Mouse (Mus musculus): ENCODE data around the gene Olfr65. TPM values are rescaled to one million over a fixed set of nuclear protein-coding genes. Genes with fewer than 3 reads are reported as not detected.

Olfr65 gene
- polyA plus RNA-seq, 1 experiment from 2014 or later = not detected

- H3K4me2 ChIP-seq (ENCODE audit: low read depth, low read length) = no peak within 1 kb of the TSS
- no peaks in the 10 kb centered on the region for H3K4me1 ChIP-seq (ENCODE audit: control insufficient read depth, insufficient read depth, low read length)
- no peaks in the 10 kb centered on the region for H3K9me3 ChIP-seq (replicated peaks; ENCODE audit: control insufficient read depth, low read length)
- no peaks in the 10 kb centered on the region for H3K36me3 ChIP-seq (replicated peaks; ENCODE audit: control insufficient read depth, insufficient read depth, low read depth, low read length)
- no peaks in the 10 kb centered on the region for H3K27me3 ChIP-seq (ENCODE audit: control insufficient read depth, insufficient read depth, low read length)
- DNase-seq (ENCODE audit: low spot score) (no peak), ATAC-seq (replicated peaks; ENCODE audit: insufficient number of reproducible peaks, low FRiP score, low TSS enrichment, low read depth) (no peak)
- WGBS = 84% methylated on average over 2 of the region's 2 CpGs
- no peak within 1 kb of the TSS for H3K27ac ChIP-seq (replicated peaks; ENCODE audit: low read depth, low read length)
- H3K9ac ChIP-seq (replicated peaks; ENCODE audit: low read length) = no peak within 1 kb of the TSS
- H3K4me3 ChIP-seq (ENCODE audit: low read depth, low read length) = no peak within 1 kb of the TSS
Observed at GRCm38 (mm10) chr7:103934264-103934663, 31.0 kb downstream of the Olfr65 start, which contains the start of gene Olfr632. Gene Olfr632 (plus strand): TSS chr7:103934347.

GRCm38 (mm10) chr7:103942730-103943129 is 39.4 kb downstream of the Olfr65 start:
- 31% methylated on average over 2 of the region's 2 CpGs for WGBS
- H3K9me3 ChIP-seq (replicated peaks; ENCODE audit: control insufficient read depth, low read length) = no peaks in the 10 kb centered on the region
- H3K4me2 ChIP-seq (ENCODE audit: low read depth, low read length) = no peak overlapping the region
- H3K36me3 ChIP-seq (replicated peaks; ENCODE audit: control insufficient read depth, insufficient read depth, low read depth, low read length) = no peaks in the 10 kb centered on the region
- H3K9ac ChIP-seq (replicated peaks; ENCODE audit: low read length) = no peak overlapping the region
- H3K27me3 ChIP-seq (ENCODE audit: control insufficient read depth, insufficient read depth, low read length) = no peaks in the 10 kb centered on the region
- H3K4me1 ChIP-seq (ENCODE audit: control insufficient read depth, insufficient read depth, low read length) = no peaks in the 10 kb centered on the region
- H3K27ac ChIP-seq (replicated peaks; ENCODE audit: low read depth, low read length) = no peak overlapping the region
- H3K4me3 ChIP-seq (ENCODE audit: low read depth, low read length) = no peak overlapping the region
- ATAC-seq (replicated peaks; ENCODE audit: insufficient number of reproducible peaks, low FRiP score, low TSS enrichment, low read depth) (no peak), DNase-seq (ENCODE audit: low spot score) (peak; percentile 75)

GRCm38 (mm10) chr7:103944137-103944536 is 40.9 kb downstream of the Olfr65 start, which contains the start of gene Olfr633:
Gene Olfr633 (plus strand): TSS chr7:103944437.
- ATAC-seq (replicated peaks; ENCODE audit: insufficient number of reproducible peaks, low FRiP score, low TSS enrichment, low read depth) (no peak), DNase-seq (ENCODE audit: low spot score) (no peak)
- Histone ChIP-seq H3K4me1 (ENCODE audit: control insufficient read depth, insufficient read depth, low read length) (no peaks in the 10 kb centered on the region), H3K27ac (replicated peaks; ENCODE audit: low read depth, low read length) (no peak within 1 kb of the TSS), H3K36me3 (replicated peaks; ENCODE audit: control insufficient read depth, insufficient read depth, low read depth, low read length) (no peaks in the 10 kb centered on the region), H3K27me3 (ENCODE audit: control insufficient read depth, insufficient read depth, low read length) (no peaks in the 10 kb centered on the region), H3K4me2 (ENCODE audit: low read depth, low read length) (no peak within 1 kb of the TSS), H3K4me3 (ENCODE audit: low read depth, low read length) (no peak within 1 kb of the TSS), H3K9ac (replicated peaks; ENCODE audit: low read length) (no peak within 1 kb of the TSS), H3K9me3 (replicated peaks; ENCODE audit: control insufficient read depth, low read length) (no peaks in the 10 kb centered on the region)

Other genes with a start within 250 kb of the Olfr65 start
- not detected in 2 replicates for gene Olfr623, start 239.8 kb upstream of the Olfr65 start, polyA plus RNA-seq (2014; fragmentation: Nextera tagmentation; extraction: Ambion mirVana)
- 0.03 and 0.08 TPM in 2 replicates for gene Olfr624, start 232.3 kb upstream of the Olfr65 start, polyA plus RNA-seq (2014; fragmentation: Nextera tagmentation; extraction: Ambion mirVana)
- not detected in 2 replicates for gene Olfr625-ps1, start 220.8 kb upstream of the Olfr65 start, polyA plus RNA-seq (2014; fragmentation: Nextera tagmentation; extraction: Ambion mirVana)
- gene Olfr243, start 188.8 kb upstream of the Olfr65 start, polyA plus RNA-seq (2014; fragmentation: Nextera tagmentation; extraction: Ambion mirVana) = not detected in 2 replicates
- not detected in 2 replicates for gene Olfr628, start 173.1 kb upstream of the Olfr65 start, polyA plus RNA-seq (2014; fragmentation: Nextera tagmentation; extraction: Ambion mirVana)
- not detected in 2 replicates for gene Olfr629, start 158.5 kb upstream of the Olfr65 start, polyA plus RNA-seq (2014; fragmentation: Nextera tagmentation; extraction: Ambion mirVana)
- not detected in 2 replicates for gene Olfr630, start 146.2 kb upstream of the Olfr65 start, polyA plus RNA-seq (2014; fragmentation: Nextera tagmentation; extraction: Ambion mirVana)
- not detected in 2 replicates for gene Olfr69, start 131.9 kb upstream of the Olfr65 start, polyA plus RNA-seq (2014; fragmentation: Nextera tagmentation; extraction: Ambion mirVana)
- gene Olfr68, start 123.8 kb upstream of the Olfr65 start, polyA plus RNA-seq (2014; fragmentation: Nextera tagmentation; extraction: Ambion mirVana) = not detected in 2 replicates
- gene Olfr67, start 111.7 kb upstream of the Olfr65 start, polyA plus RNA-seq (2014; fragmentation: Nextera tagmentation; extraction: Ambion mirVana) = not detected in 2 replicates
- 629 and 683 TPM in 2 replicates for gene Hbb-bt, start 89.5 kb upstream of the Olfr65 start, polyA plus RNA-seq (2014; fragmentation: Nextera tagmentation; extraction: Ambion mirVana)
- gene Hbb-bs, start 75.4 kb upstream of the Olfr65 start, polyA plus RNA-seq (2014; fragmentation: Nextera tagmentation; extraction: Ambion mirVana) = 224 and 252 TPM in 2 replicates
- gene Hbb-bh2, start 63.0 kb upstream of the Olfr65 start, polyA plus RNA-seq (2014; fragmentation: Nextera tagmentation; extraction: Ambion mirVana) = not detected in 2 replicates
- gene Hbb-bh1, start 60.3 kb upstream of the Olfr65 start, polyA plus RNA-seq (2014; fragmentation: Nextera tagmentation; extraction: Ambion mirVana) = 2,335 TPM in 2 replicates
- gene Hbb-y, start 50.3 kb upstream of the Olfr65 start, polyA plus RNA-seq (2014; fragmentation: Nextera tagmentation; extraction: Ambion mirVana) = 9,508 and 10,275 TPM in 2 replicates
- gene Olfr66, start 17.2 kb upstream of the Olfr65 start, polyA plus RNA-seq (2014; fragmentation: Nextera tagmentation; extraction: Ambion mirVana) = not detected in 2 replicates
- gene Olfr64, start 9.0 kb upstream of the Olfr65 start, polyA plus RNA-seq (2014; fragmentation: Nextera tagmentation; extraction: Ambion mirVana) = not detected in 2 replicates
- gene Olfr631, start 25.3 kb downstream of the Olfr65 start, polyA plus RNA-seq (2014; fragmentation: Nextera tagmentation; extraction: Ambion mirVana) = not detected in 2 replicates
- not detected in 2 replicates for gene Olfr632, start 30.9 kb downstream of the Olfr65 start, polyA plus RNA-seq (2014; fragmentation: Nextera tagmentation; extraction: Ambion mirVana)
- gene Olfr633, start 41.0 kb downstream of the Olfr65 start, polyA plus RNA-seq (2014; fragmentation: Nextera tagmentation; extraction: Ambion mirVana) = not detected in 2 replicates
- gene Olfr635, start 67.7 kb downstream of the Olfr65 start, polyA plus RNA-seq (2014; fragmentation: Nextera tagmentation; extraction: Ambion mirVana) = not detected in 2 replicates
- gene Olfr638, start 95.3 kb downstream of the Olfr65 start, polyA plus RNA-seq (2014; fragmentation: Nextera tagmentation; extraction: Ambion mirVana) = not detected in 2 replicates
- gene Olfr639, start 113.8 kb downstream of the Olfr65 start, polyA plus RNA-seq (2014; fragmentation: Nextera tagmentation; extraction: Ambion mirVana) = not detected in 2 replicates
- not detected in 2 replicates for gene Olfr640, start 122.1 kb downstream of the Olfr65 start, polyA plus RNA-seq (2014; fragmentation: Nextera tagmentation; extraction: Ambion mirVana)
- gene Olfr641, start 132.0 kb downstream of the Olfr65 start, polyA plus RNA-seq (2014; fragmentation: Nextera tagmentation; extraction: Ambion mirVana) = not detected in 2 replicates
- gene Olfr642, start 149.2 kb downstream of the Olfr65 start, polyA plus RNA-seq (2014; fragmentation: Nextera tagmentation; extraction: Ambion mirVana) = not detected in 2 replicates
- not detected in 2 replicates for gene 4930516K23Rik, start 158.0 kb downstream of the Olfr65 start, polyA plus RNA-seq (2014; fragmentation: Nextera tagmentation; extraction: Ambion mirVana)
- gene Olfr644, start 168.4 kb downstream of the Olfr65 start, polyA plus RNA-seq (2014; fragmentation: Nextera tagmentation; extraction: Ambion mirVana) = not detected in 2 replicates
- not detected in 2 replicates for gene Olfr645, start 182.0 kb downstream of the Olfr65 start, polyA plus RNA-seq (2014; fragmentation: Nextera tagmentation; extraction: Ambion mirVana)
- gene Olfr646, start 201.4 kb downstream of the Olfr65 start, polyA plus RNA-seq (2014; fragmentation: Nextera tagmentation; extraction: Ambion mirVana) = not detected in 2 replicates
- not detected in 2 replicates for gene Ubqln5, start 226.3 kb downstream of the Olfr65 start, polyA plus RNA-seq (2014; fragmentation: Nextera tagmentation; extraction: Ambion mirVana)
- gene Olfr643, start 233.9 kb downstream of the Olfr65 start, polyA plus RNA-seq (2014; fragmentation: Nextera tagmentation; extraction: Ambion mirVana) = not detected in 2 replicates
- gene Ubqln3, start 239.8 kb downstream of the Olfr65 start, polyA plus RNA-seq (2014; fragmentation: Nextera tagmentation; extraction: Ambion mirVana) = not detected in 2 replicates
- gene Ubqlnl, start 247.1 kb downstream of the Olfr65 start, polyA plus RNA-seq (2014; fragmentation: Nextera tagmentation; extraction: Ambion mirVana) = not detected in 2 replicates

Measured in embryonic facial prominence, embryonic 11.5 days (tissue).